Mouse (Mus musculus) intestine, embryonic 15.5 days (tissue): ENCODE measurements around the gene Sbk2. TPM values are rescaled to one million over a fixed set of nuclear protein-coding genes. Genes with fewer than 3 reads are reported as not detected.

Experiments
- ATAC-seq: fragments of 200-750 bp; cut with Nextera tagmentation; 2 replicates; pipeline ENCODE4 v1.8.0; 2017; ENCODE audit warnings: moderate TSS enrichment, moderate library complexity
- H3K27ac ChIP-seq: fragments of 300-500 bp; sonication (generic); 2 replicates; pipeline ENCODE4 v1.5.1; 2015; ENCODE audit warnings: mild to moderate bottlenecking, inconsistent platforms
- H3K27me3 ChIP-seq: fragments of 300-500 bp; sonication (generic); replicated peaks from 2 replicates; pipeline ENCODE4 v1.6.1; 2015; ENCODE audit warnings: inconsistent platforms
- H3K36me3 ChIP-seq: fragments of 300-500 bp; sonication (generic); 2 replicates; pipeline ENCODE4 v1.6.1; 2015; ENCODE audit warnings: inconsistent platforms
- H3K4me1 ChIP-seq: fragments of 300-500 bp; sonication (generic); replicated peaks from 2 replicates; pipeline ENCODE4 v1.6.1; 2015; ENCODE audit warnings: inconsistent platforms
- H3K4me2 ChIP-seq: fragments of 300-500 bp; sonication (generic); replicated peaks from 2 replicates; pipeline ENCODE4 v1.6.1; 2015; ENCODE audit warnings: mild to moderate bottlenecking, inconsistent platforms
- H3K4me3 ChIP-seq: fragments of 300-500 bp; sonication (generic); replicated peaks from 2 replicates; pipeline ENCODE4 v1.5.1; 2015; ENCODE audit warnings: inconsistent platforms
- H3K9ac ChIP-seq: fragments of 300-500 bp; sonication (generic); 2 replicates; pipeline ENCODE4 v1.6.1; 2015; ENCODE audit warnings: inconsistent platforms
- H3K9me3 ChIP-seq: fragments of 300-500 bp; sonication (generic); 2 replicates; pipeline ENCODE4 v1.6.1; 2016; ENCODE audit warnings: inconsistent platforms
- WGBS: fragments of 180-500 bp; shearing (Covaris S2); methylation state at CpG from one replicate; pipeline ENCODE4 v1.1.7; 2015; 5-methylcytosine and 5-hydroxymethylcytosine counted together
- polyA plus RNA-seq: library from polyadenylated mRNA; unstranded; fragments of >200 nt; fragmentation: Nextera tagmentation; extraction: Ambion mirVana; gene quantifications from 2 replicates; pipeline ENCODE4 v1.2.1, GENCODE M21; 2015

Gene Sbk2
- polyA plus RNA-seq, 1 experiment from 2014 or later: 0.39 TPM

GRCm38 (mm10) chr7:4899649-4900522 lies 64.3 kb downstream of the Sbk2 start:
- no peak overlapping the region for H3K9ac ChIP-seq

DNA sequence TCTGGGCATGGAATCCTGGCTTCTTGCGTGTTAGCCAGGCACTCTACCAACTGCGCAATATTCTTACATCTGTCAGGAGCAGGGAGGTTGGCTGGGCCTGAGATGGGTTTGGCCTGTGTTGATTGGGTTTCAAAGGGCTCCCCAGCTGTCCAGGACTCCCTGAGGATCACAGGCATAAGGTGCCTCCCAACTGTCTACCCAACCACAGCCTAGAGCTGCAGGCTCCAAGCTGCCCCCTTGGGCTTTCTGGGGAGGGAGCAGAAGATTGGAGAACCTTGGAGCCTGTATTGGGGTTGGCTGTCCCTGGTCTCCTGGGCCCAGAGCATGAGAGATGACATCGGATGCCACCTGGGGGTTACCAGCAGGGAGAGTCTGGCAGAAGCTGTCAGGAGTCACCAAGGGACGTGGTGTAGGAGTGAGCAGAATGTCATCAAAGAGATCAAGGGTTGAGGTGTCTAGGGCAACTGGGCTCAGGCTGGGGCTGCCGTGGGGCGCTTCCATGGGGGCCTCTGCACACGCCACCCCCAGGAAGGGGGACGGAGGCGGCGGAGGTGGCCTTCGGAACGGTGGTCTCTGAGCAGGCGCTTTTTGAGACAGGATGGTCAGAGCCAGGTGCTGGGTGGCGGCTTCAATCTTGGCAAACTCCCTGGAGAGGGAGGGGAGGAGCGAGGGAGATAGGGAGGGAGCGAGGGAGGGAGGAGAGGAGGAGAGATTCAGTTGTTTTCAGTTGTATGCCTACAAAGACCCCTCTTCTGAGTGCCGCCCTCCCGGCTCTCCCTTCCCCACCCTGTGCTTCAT lies 65.2 kb downstream of the Sbk2 start:
- Histone ChIP-seq H3K9ac (no peak overlapping the region), H3K4me3 (peak overlapping the region; percentile 23), H3K4me1 (peaks cover 6% of the 10 kb centered on the region; the same call in 1 of the 2 replicates), H3K9me3 (peaks cover 3% of the 10 kb centered on the region; the same call in 1 of the 2 replicates), H3K27ac (no peak overlapping the region), H3K4me2 (peak overlapping the region; percentile 54), H3K27me3 (0 out of 2 replicates have a peak, but pooled peaks cover 4% of the 10 kb centered on the region), H3K36me3 (no peaks in the 10 kb centered on the region)
- WGBS: 21% methylated on average over 18 of the region's 18 CpGs
- ATAC-seq: peak; percentile 72

More at GRCm38 (mm10) chr7:4899649-4900522, 64.3 kb downstream of the Sbk2 start:
- Histone ChIP-seq H3K4me2 (peak overlapping the region; percentile 54), H3K9me3 (peaks cover 3% of the 10 kb centered on the region; the same call in 1 of the 2 replicates), H3K27ac (no peak overlapping the region), H3K36me3 (no peaks in the 10 kb centered on the region), H3K4me3 (peak overlapping the region; percentile 23), H3K27me3 (0 out of 2 replicates have a peak, but pooled peaks cover 4% of the 10 kb centered on the region), H3K4me1 (peaks cover 6% of the 10 kb centered on the region; the same call in 1 of the 2 replicates)
- ATAC-seq: peak; percentile 58
- 9% methylated on average over 19 of the region's 19 CpGs for WGBS

- Histone ChIP-seq H3K27me3 (0 out of 2 replicates have a peak, but pooled peaks cover 4% of the 10 kb centered on the region), H3K4me1 (peaks cover 6% of the 10 kb centered on the region; the same call in 1 of the 2 replicates), H3K9ac (no peak overlapping the region), H3K4me2 (no peak overlapping the region), H3K27ac (no peak overlapping the region), H3K4me3 (no peak overlapping the region), H3K36me3 (no peaks in the 10 kb centered on the region), H3K9me3 (no peaks in the 10 kb centered on the region)
- WGBS: 38% methylated on average over 10 of the region's 11 CpGs
- no peak for ATAC-seq
These were observed 69.0 kb downstream of the Sbk2 start for GRCm38 (mm10) chr7:4895186-4895585.

Other genes with a start within 250 kb of the Sbk2 start
- 2.2 and 3.6 TPM in 2 replicates for gene Tmem150b, start 239.2 kb downstream of the Sbk2 start, polyA plus RNA-seq
- gene Kmt5c, start 224.3 kb downstream of the Sbk2 start, polyA plus RNA-seq: 63.7 and 66.8 TPM in 2 replicates
- 45.5 and 53.0 TPM in 2 replicates for gene Cox6b2, start 211.3 kb downstream of the Sbk2 start, polyA plus RNA-seq
- gene Fam71e2, start 193.1 kb downstream of the Sbk2 start, polyA plus RNA-seq: not detected in 2 replicates
- 0.14 and 0.24 TPM in 2 replicates for gene Il11, start 181.5 kb downstream of the Sbk2 start, polyA plus RNA-seq
- 1.1 and 1.8 TPM in 2 replicates for gene Tmem190, start 181.5 kb downstream of the Sbk2 start, polyA plus RNA-seq
- 40.4 and 40.6 TPM in 2 replicates for gene Tmem238, start 174.8 kb downstream of the Sbk2 start, polyA plus RNA-seq
- 328 and 339 TPM in 2 replicates for gene Rpl28, start 171.5 kb downstream of the Sbk2 start, polyA plus RNA-seq
- gene Ube2s, start 151.8 kb downstream of the Sbk2 start, polyA plus RNA-seq: 303 and 321 TPM in 2 replicates
- 0.21 and 0.27 TPM in 2 replicates for gene Shisa7, start 119.7 kb downstream of the Sbk2 start, polyA plus RNA-seq
- gene Isoc2b, start 94.1 kb downstream of the Sbk2 start, polyA plus RNA-seq: 9.7 and 15.5 TPM in 2 replicates
- gene Isoc2a, start 87.3 kb downstream of the Sbk2 start, polyA plus RNA-seq: 0.68 and 1.0 TPM in 2 replicates
- not detected in 2 replicates for gene Gm36210, start 57.9 kb downstream of the Sbk2 start, polyA plus RNA-seq
- gene Zfp628, start 49.2 kb downstream of the Sbk2 start, polyA plus RNA-seq: 2.9 and 3.4 TPM in 2 replicates
- 3.0 and 3.5 TPM in 2 replicates for gene Nat14, start 42.4 kb downstream of the Sbk2 start, polyA plus RNA-seq
- gene Ssc5d, start 38.6 kb downstream of the Sbk2 start, polyA plus RNA-seq: 2.7 and 3.5 TPM in 2 replicates
- not detected in 2 replicates for gene Sbk3, start 6.8 kb upstream of the Sbk2 start, polyA plus RNA-seq
- 22.2 and 24.6 TPM in 2 replicates for gene Zfp579, start 31.8 kb upstream of the Sbk2 start, polyA plus RNA-seq
- gene Zfp524, start 50.0 kb upstream of the Sbk2 start, polyA plus RNA-seq: 20.2 and 21.4 TPM in 2 replicates
- 37.0 and 38.5 TPM in 2 replicates for gene Fiz1, start 50.3 kb upstream of the Sbk2 start, polyA plus RNA-seq
- 1.6 TPM in 2 replicates for gene Gm44973, start 51.1 kb upstream of the Sbk2 start, polyA plus RNA-seq
- gene Zfp865, start 56.0 kb upstream of the Sbk2 start, polyA plus RNA-seq: 5.5 and 5.6 TPM in 2 replicates
- gene Ccdc106, start 56.1 kb upstream of the Sbk2 start, polyA plus RNA-seq: 13.4 TPM in 2 replicates
- not detected in 2 replicates for gene 4632433K11Rik, start 69.7 kb upstream of the Sbk2 start, polyA plus RNA-seq
- gene Zfp784, start 74.0 kb upstream of the Sbk2 start, polyA plus RNA-seq: 6.0 and 6.5 TPM in 2 replicates
- 22.2 and 25.0 TPM in 2 replicates for gene Zfp580, start 87.1 kb upstream of the Sbk2 start, polyA plus RNA-seq
- gene U2af2, start 97.7 kb upstream of the Sbk2 start, polyA plus RNA-seq: 126 and 130 TPM in 2 replicates
- 62.4 and 66.5 TPM in 2 replicates for gene Epn1, start 115.8 kb upstream of the Sbk2 start, polyA plus RNA-seq
- gene Rfpl4, start 152.5 kb upstream of the Sbk2 start, polyA plus RNA-seq: not detected in 2 replicates
- 0.31 and 0.56 TPM in 2 replicates for gene Rasl2-9, start 161.5 kb upstream of the Sbk2 start, polyA plus RNA-seq
- not detected in 2 replicates for gene Vmn1r55, start 185.3 kb upstream of the Sbk2 start, polyA plus RNA-seq
- gene Vmn1r56, start 232.3 kb upstream of the Sbk2 start, polyA plus RNA-seq: not detected in 2 replicates